Mouse (Mus musculus) intestine, postnatal 0 days (tissue): ENCODE measurements around the gene Rgma. TPM values are rescaled to one million over a fixed set of nuclear protein-coding genes. Genes with fewer than 3 reads are reported as not detected.

Experiments
- ATAC-seq: fragments of 200-750 bp; cut with Nextera tagmentation; 2 replicates; pipeline ENCODE4 v1.8.0; 2017; ENCODE audit warnings: mild to moderate bottlenecking, moderate TSS enrichment, moderate library complexity
- H3K27ac ChIP-seq: fragments of 300-500 bp; sonication (generic); 2 replicates; pipeline ENCODE4 v1.5.1; 2014; ENCODE audit warnings: mild to moderate bottlenecking, low read depth, low read length, moderate library complexity
- H3K27me3 ChIP-seq: fragments of 300-500 bp; sonication (generic); replicated peaks from 2 replicates; pipeline ENCODE4 v1.6.1; 2014; ENCODE audit warnings: low read length, mixed read lengths; ENCODE audit not compliant: control insufficient read depth, insufficient read depth
- H3K36me3 ChIP-seq: fragments of 300-500 bp; sonication (generic); 2 replicates; pipeline ENCODE4 v1.6.1; 2014; ENCODE audit warnings: mild to moderate bottlenecking, moderate library complexity; ENCODE audit not compliant: control insufficient read depth, insufficient read depth
- H3K4me1 ChIP-seq: fragments of 300-500 bp; sonication (generic); replicated peaks from 2 replicates; pipeline ENCODE4 v1.6.1; 2014; ENCODE audit warnings: antibody characterized with exemption, low read length, mixed read lengths; ENCODE audit not compliant: control insufficient read depth, insufficient read depth
- H3K4me2 ChIP-seq: fragments of 300-500 bp; sonication (generic); replicated peaks from 2 replicates; pipeline ENCODE4 v1.6.1; 2014; ENCODE audit warnings: low read depth, mild to moderate bottlenecking, moderate library complexity
- H3K4me3 ChIP-seq: fragments of 300-500 bp; sonication (generic); 2 replicates; pipeline ENCODE4 v1.5.1; 2014; ENCODE audit warnings: low read depth, low read length
- H3K9ac ChIP-seq: fragments of 300-500 bp; sonication (generic); 2 replicates; pipeline ENCODE4 v1.6.1; 2014; ENCODE audit warnings: mild to moderate bottlenecking, low read depth, low read length
- H3K9me3 ChIP-seq: fragments of 300-500 bp; sonication (generic); 2 replicates; pipeline ENCODE4 v1.6.1; 2016; ENCODE audit warnings: mixed run types; ENCODE audit not compliant: control insufficient read depth
- CTCF ChIP-seq: sonication (generic); IDR thresholded peaks from 2 replicates; pipeline ENCODE4 v1.5.1; 2016; ENCODE audit warnings: low read depth, mild to moderate bottlenecking, control low read depth, antibody characterized with exemption, moderate library complexity
- WGBS: fragments of 180-500 bp; shearing (Covaris S2); extraction: QIAGEN DNeasy Blood & Tissue Kit; methylation state at CpG from one replicate; pipeline ENCODE4 v1.1.7; 2014; 5-methylcytosine and 5-hydroxymethylcytosine counted together
- polyA plus RNA-seq: library from polyadenylated mRNA; unstranded; fragments of >200 nt; fragmentation: Nextera tagmentation; extraction: Ambion mirVana; gene quantifications from 2 replicates; pipeline ENCODE4 v1.2.1, GENCODE M21; 2015

Rgma gene
- polyA plus RNA-seq, 1 experiment from 2014 or later = 4.9 TPM

- ATAC-seq = no peak
- Histone ChIP-seq H3K27ac (no peak overlapping the region; the same call in 1 of the 2 replicates), H3K9me3 (no peaks in the 10 kb centered on the region), H3K4me3 (no peak overlapping the region), H3K27me3 (peaks cover 18% of the 10 kb centered on the region; the same call in 1 of the 2 replicates), H3K4me1 (0 out of 2 replicates have a peak, but pooled peaks cover 6% of the 10 kb centered on the region), H3K36me3 (no peaks in the 10 kb centered on the region), H3K9ac (no peak overlapping the region), H3K4me2 (no peak overlapping the region)
- 57% methylated on average over 1 of the region's 1 CpGs for WGBS
- no peak for TF ChIP-seq CTCF
Measured at GRCm38 (mm10) chr7:73402671-73403070, 27.4 kb downstream of the Rgma start.

GRCm38 (mm10) chr7:73403538-73403937 is 28.2 kb downstream of the Rgma start:
- Histone ChIP-seq H3K27me3 (peaks cover 18% of the 10 kb centered on the region; the same call in 1 of the 2 replicates), H3K4me2 (no peak overlapping the region), H3K9ac (no peak overlapping the region), H3K9me3 (no peaks in the 10 kb centered on the region), H3K4me3 (no peak overlapping the region), H3K27ac (no peak overlapping the region), H3K4me1 (0 out of 2 replicates have a peak, but pooled peaks cover 6% of the 10 kb centered on the region), H3K36me3 (no peaks in the 10 kb centered on the region)
- no peak for TF ChIP-seq CTCF
- no peak for ATAC-seq
- WGBS = 51% methylated on average over 3 of the region's 3 CpGs

- ATAC-seq = no peak
- Histone ChIP-seq H3K36me3 (no peaks in the 10 kb centered on the region; the same call in 1 of the 2 replicates), H3K9me3 (no peaks in the 10 kb centered on the region), H3K4me1 (no peaks in the 10 kb centered on the region), H3K27ac (no peak overlapping the region), H3K4me3 (no peak overlapping the region), H3K4me2 (no peak overlapping the region), H3K27me3 (peaks cover 5% of the 10 kb centered on the region; the same call in 1 of the 2 replicates), H3K9ac (no peak overlapping the region)
- WGBS = 93% methylated on average over 11 of the region's 11 CpGs
- TF ChIP-seq CTCF = no peak
Measured at GRCm38 (mm10) chr7:73405550-73405949, 30.2 kb downstream of the Rgma start.

GRCm38 (mm10) chr7:73411523-73411922 is 36.2 kb downstream of the Rgma start:
- no peak overlapping the region for H3K4me3 ChIP-seq
- H3K4me1 ChIP-seq = no peaks in the 10 kb centered on the region
- H3K27me3 ChIP-seq = no peaks in the 10 kb centered on the region
- no peaks in the 10 kb centered on the region for H3K9me3 ChIP-seq
- no peak overlapping the region for H3K4me2 ChIP-seq
- H3K9ac ChIP-seq = no peak overlapping the region
- H3K27ac ChIP-seq = no peak overlapping the region
- TF ChIP-seq CTCF = no peak
- no peak for ATAC-seq
- H3K36me3 ChIP-seq = no peaks in the 10 kb centered on the region; the same call in 1 of the 2 replicates
- WGBS = 66% methylated on average over 7 of the region's 7 CpGs

GRCm38 (mm10) chr7:73411986-73412385 is 36.7 kb downstream of the Rgma start:
- Histone ChIP-seq H3K27ac (no peak overlapping the region), H3K27me3 (no peaks in the 10 kb centered on the region), H3K9me3 (no peaks in the 10 kb centered on the region), H3K4me3 (no peak overlapping the region), H3K4me2 (no peak overlapping the region), H3K36me3 (no peaks in the 10 kb centered on the region; the same call in 1 of the 2 replicates), H3K4me1 (no peaks in the 10 kb centered on the region), H3K9ac (no peak overlapping the region)
- TF ChIP-seq CTCF = no peak
- WGBS = 76% methylated on average over 4 of the region's 4 CpGs
- no peak for ATAC-seq

- Histone ChIP-seq H3K4me1 (no peaks in the 10 kb centered on the region), H3K4me2 (no peak overlapping the region), H3K9me3 (no peaks in the 10 kb centered on the region), H3K9ac (no peak overlapping the region), H3K27ac (no peak overlapping the region), H3K4me3 (no peak overlapping the region), H3K27me3 (no peaks in the 10 kb centered on the region), H3K36me3 (no peaks in the 10 kb centered on the region; the same call in 1 of the 2 replicates)
- no peak for ATAC-seq
- 85% methylated on average over 7 of the region's 7 CpGs for WGBS
- TF ChIP-seq CTCF = no peak
Measured at GRCm38 (mm10) chr7:73412419-73412818, 37.1 kb downstream of the Rgma start.

GRCm38 (mm10) chr7:73414192-73414591 is 38.9 kb downstream of the Rgma start:
- 82% methylated on average over 14 of the region's 14 CpGs for WGBS
- H3K27me3 ChIP-seq = no peaks in the 10 kb centered on the region
- H3K4me1 ChIP-seq = no peaks in the 10 kb centered on the region
- H3K4me3 ChIP-seq = no peak overlapping the region
- H3K27ac ChIP-seq = no peak overlapping the region
- no peak overlapping the region for H3K9ac ChIP-seq
- no peaks in the 10 kb centered on the region for H3K9me3 ChIP-seq
- TF ChIP-seq CTCF = no peak
- peaks cover 5% of the 10 kb centered on the region; the same call in 1 of the 2 replicates for H3K36me3 ChIP-seq
- H3K4me2 ChIP-seq = no peak overlapping the region
- ATAC-seq = no peak
